Mouse (Mus musculus): ENCODE data around the gene Pfkfb4. TPM values are rescaled to one million over a fixed set of nuclear protein-coding genes. Genes with fewer than 3 reads are reported as not detected.

Gene Pfkfb4
- polyA plus RNA-seq, 1 experiment from 2014 or later, result 27.9 TPM

DNA sequence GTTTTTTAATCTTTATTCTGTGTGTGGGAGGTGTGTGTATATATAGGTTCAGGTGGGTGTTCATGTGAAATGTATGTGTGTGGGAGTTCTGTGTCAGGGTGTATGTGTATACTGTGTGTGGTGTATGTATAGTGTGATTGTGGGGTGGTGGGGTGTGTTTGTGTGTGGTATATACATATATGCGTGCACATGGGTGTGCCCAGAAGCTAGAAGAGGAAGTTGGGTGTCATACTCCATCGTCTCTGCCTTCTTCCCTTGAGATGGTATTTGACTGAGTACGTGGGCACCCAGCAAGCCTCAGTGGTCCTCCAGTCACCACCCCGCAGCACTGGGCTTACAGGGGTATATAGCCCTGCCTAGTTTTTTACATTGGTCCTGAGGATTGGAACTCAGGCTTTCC is 29.9 kb downstream of the Pfkfb4 start:
- H3K27ac ChIP-seq (ENCODE audit: low read depth, low read length), result no peak overlapping the region

DNA sequence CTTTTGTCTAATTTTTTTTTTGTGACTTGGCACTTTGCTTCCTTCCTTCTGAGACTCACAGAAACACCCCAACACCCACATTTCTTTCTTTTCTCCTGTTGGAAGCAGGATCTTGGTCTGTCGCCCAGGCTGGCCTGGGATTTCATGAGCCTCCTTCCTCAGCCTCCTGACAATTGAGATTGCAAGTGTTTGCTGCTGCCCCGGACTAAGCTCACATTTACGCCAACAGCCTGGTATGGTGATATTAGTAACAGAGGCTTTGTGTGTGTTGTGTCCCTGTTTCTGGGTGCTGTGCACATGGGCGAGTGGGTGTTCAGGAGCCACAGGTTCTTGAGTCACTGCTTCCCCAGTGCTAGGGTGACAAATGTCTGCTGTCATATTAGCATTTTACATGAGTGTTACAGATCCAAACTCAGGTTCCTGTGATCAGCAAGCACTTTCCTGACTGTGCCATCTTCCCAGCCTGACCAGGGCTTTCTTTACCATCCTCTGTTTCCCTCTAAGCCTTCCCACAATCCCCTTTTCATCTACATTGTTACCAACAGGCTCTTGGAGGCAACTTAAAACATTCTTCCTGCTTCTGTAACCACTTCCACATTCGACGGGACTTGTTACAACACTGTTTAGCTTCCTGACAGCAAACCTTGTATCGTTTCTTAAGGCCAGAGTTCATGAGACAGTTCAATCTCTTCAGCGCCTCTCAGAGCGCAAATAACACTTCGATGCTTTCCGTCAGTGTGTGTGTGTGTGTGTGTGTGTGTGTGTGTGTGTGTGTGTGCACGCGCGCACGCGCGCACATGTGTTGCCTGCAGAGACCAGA is 31.5 kb downstream of the Pfkfb4 start:
- Histone ChIP-seq H3K9me3 (ENCODE audit: control insufficient read depth, low read length) (no peaks in the 10 kb centered on the region), H3K27ac (ENCODE audit: low read depth, low read length) (no peak overlapping the region), H3K4me1 (ENCODE audit: control insufficient read depth, insufficient read depth, low read length) (no peaks in the 10 kb centered on the region), H3K4me2 (ENCODE audit: low read depth, low read length) (no peak overlapping the region), H3K36me3 (ENCODE audit: control insufficient read depth, insufficient read depth, low read length) (0 out of 2 replicates have a peak, but pooled peaks cover 2% of the 10 kb centered on the region), H3K9ac (replicated peaks; ENCODE audit: low read depth, low read length) (no peak overlapping the region), H3K27me3 (ENCODE audit: control insufficient read depth, insufficient read depth, low read length) (no peaks in the 10 kb centered on the region), H3K4me3 (ENCODE audit: low read depth, low read length) (no peak overlapping the region)
- no peak for ATAC-seq (ENCODE audit: low read depth)
- 92% methylated on average over 17 of the region's 17 CpGs for WGBS

More for the DNA sequence above, 29.9 kb downstream of the Pfkfb4 start:
- 0 out of 2 replicates have a peak, but pooled peaks cover 2% of the 10 kb centered on the region for H3K36me3 ChIP-seq (ENCODE audit: control insufficient read depth, insufficient read depth, low read length)
- H3K4me3 ChIP-seq (ENCODE audit: low read depth, low read length), result no peak overlapping the region
- H3K27me3 ChIP-seq (ENCODE audit: control insufficient read depth, insufficient read depth, low read length), result no peaks in the 10 kb centered on the region
- no peak overlapping the region for H3K4me2 ChIP-seq (ENCODE audit: low read depth, low read length)
- H3K4me1 ChIP-seq (ENCODE audit: control insufficient read depth, insufficient read depth, low read length), result no peaks in the 10 kb centered on the region
- no peak for ATAC-seq (ENCODE audit: low read depth)
- H3K9ac ChIP-seq (replicated peaks; ENCODE audit: low read depth, low read length), result no peak overlapping the region
- no peaks in the 10 kb centered on the region for H3K9me3 ChIP-seq (ENCODE audit: control insufficient read depth, low read length)
- 92% methylated on average over 4 of the region's 4 CpGs for WGBS

DNA sequence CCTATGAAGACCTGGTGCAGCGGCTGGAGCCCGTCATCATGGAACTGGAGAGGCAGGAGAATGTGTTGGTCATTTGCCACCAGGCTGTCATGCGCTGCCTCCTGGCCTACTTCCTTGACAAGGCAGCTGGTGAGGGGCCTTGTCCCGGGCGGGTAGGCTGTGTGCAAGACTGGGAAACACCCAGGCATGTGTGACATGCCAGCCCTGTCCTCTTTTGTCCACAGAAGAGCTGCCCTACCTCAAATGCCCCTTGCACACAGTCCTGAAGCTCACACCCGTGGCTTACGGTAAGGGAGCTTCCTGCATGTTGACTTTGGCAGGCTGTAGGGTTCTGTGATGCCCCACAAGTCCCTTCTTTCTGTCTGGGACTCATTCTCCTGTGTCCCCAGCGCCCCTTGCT is 35.9 kb downstream of the Pfkfb4 start:
- Histone ChIP-seq H3K4me1 (ENCODE audit: control insufficient read depth, insufficient read depth, low read length) (no peaks in the 10 kb centered on the region), H3K27me3 (ENCODE audit: control insufficient read depth, insufficient read depth, low read length) (no peaks in the 10 kb centered on the region), H3K9ac (replicated peaks; ENCODE audit: low read depth, low read length) (no peak overlapping the region), H3K9me3 (ENCODE audit: control insufficient read depth, low read length) (no peaks in the 10 kb centered on the region), H3K27ac (ENCODE audit: low read depth, low read length) (no peak overlapping the region), H3K4me2 (ENCODE audit: low read depth, low read length) (no peak overlapping the region), H3K4me3 (ENCODE audit: low read depth, low read length) (no peak overlapping the region), H3K36me3 (ENCODE audit: control insufficient read depth, insufficient read depth, low read length) (peaks cover 5% of the 10 kb centered on the region; the same call in 1 of the 2 replicates)
- 83% methylated on average over 8 of the region's 8 CpGs for WGBS
- ATAC-seq (ENCODE audit: low read depth), result no peak

DNA sequence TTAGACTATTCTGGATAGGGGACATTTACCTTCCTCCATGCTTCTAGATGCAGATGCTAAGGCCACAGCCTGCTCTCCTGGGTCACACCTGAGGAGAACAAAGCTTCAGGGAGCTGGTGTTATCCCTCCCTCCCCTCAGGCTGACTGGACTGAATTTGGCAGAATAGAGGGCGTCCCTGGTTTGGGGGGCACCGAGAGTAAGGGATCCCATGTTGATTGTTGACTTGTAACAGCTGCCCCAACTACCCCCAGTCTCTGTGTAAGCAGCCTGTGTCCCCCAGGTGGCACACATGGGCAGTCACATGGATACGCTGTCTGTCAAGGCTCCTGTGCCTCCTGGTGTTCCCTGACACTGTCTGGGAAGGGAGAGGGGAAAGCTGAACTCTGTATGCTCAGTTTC is 36.8 kb downstream of the Pfkfb4 start:
- Histone ChIP-seq H3K27ac (ENCODE audit: low read depth, low read length) (no peak overlapping the region), H3K36me3 (ENCODE audit: control insufficient read depth, insufficient read depth, low read length) (peaks cover 4% of the 10 kb centered on the region; the same call in 1 of the 2 replicates), H3K4me1 (ENCODE audit: control insufficient read depth, insufficient read depth, low read length) (no peaks in the 10 kb centered on the region), H3K4me3 (ENCODE audit: low read depth, low read length) (no peak overlapping the region), H3K9ac (replicated peaks; ENCODE audit: low read depth, low read length) (no peak overlapping the region), H3K9me3 (ENCODE audit: control insufficient read depth, low read length) (no peaks in the 10 kb centered on the region), H3K4me2 (ENCODE audit: low read depth, low read length) (no peak overlapping the region), H3K27me3 (ENCODE audit: control insufficient read depth, insufficient read depth, low read length) (no peaks in the 10 kb centered on the region)
- 80% methylated on average over 3 of the region's 3 CpGs for WGBS
- ATAC-seq (ENCODE audit: low read depth), result no peak

DNA sequence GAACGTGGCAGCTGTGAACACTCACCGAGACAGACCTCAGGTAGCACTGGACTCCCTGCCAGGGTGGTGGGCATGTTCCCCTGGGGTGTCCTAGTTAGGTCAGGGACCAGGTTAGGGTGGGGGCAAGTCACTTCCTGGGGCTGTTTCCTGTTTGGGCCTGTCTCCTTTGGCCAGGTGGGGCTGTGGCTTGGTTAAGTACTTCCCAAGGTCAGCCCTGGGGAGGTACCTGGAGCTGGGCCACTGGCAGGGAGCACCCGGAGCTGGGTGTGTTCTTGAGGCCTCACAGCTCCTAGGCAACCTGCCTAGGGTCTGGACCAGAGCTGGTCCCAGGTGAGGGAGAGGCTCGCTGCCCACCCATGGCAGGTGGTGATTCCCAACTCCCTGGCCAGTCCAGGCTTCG is 37.3 kb downstream of the Pfkfb4 start:
- WGBS, result 80% methylated on average over 5 of the region's 5 CpGs
- Histone ChIP-seq H3K9ac (replicated peaks; ENCODE audit: low read depth, low read length) (no peak overlapping the region), H3K9me3 (ENCODE audit: control insufficient read depth, low read length) (no peaks in the 10 kb centered on the region), H3K27ac (ENCODE audit: low read depth, low read length) (no peak overlapping the region), H3K27me3 (ENCODE audit: control insufficient read depth, insufficient read depth, low read length) (no peaks in the 10 kb centered on the region), H3K4me2 (ENCODE audit: low read depth, low read length) (no peak overlapping the region), H3K4me3 (ENCODE audit: low read depth, low read length) (no peak overlapping the region), H3K4me1 (ENCODE audit: control insufficient read depth, insufficient read depth, low read length) (no peaks in the 10 kb centered on the region), H3K36me3 (ENCODE audit: control insufficient read depth, insufficient read depth, low read length) (peaks cover 3% of the 10 kb centered on the region; the same call in 1 of the 2 replicates)
- ATAC-seq (ENCODE audit: low read depth), result no peak

- H3K4me1 ChIP-seq (ENCODE audit: control insufficient read depth, insufficient read depth, low read length), result no peaks in the 10 kb centered on the region
- H3K27ac ChIP-seq (ENCODE audit: low read depth, low read length), result no peak overlapping the region
- H3K9me3 ChIP-seq (ENCODE audit: control insufficient read depth, low read length), result no peaks in the 10 kb centered on the region
- H3K36me3 ChIP-seq (ENCODE audit: control insufficient read depth, insufficient read depth, low read length), result peaks cover 3% of the 10 kb centered on the region; the same call in 1 of the 2 replicates
- H3K4me3 ChIP-seq (ENCODE audit: low read depth, low read length), result no peak overlapping the region
- no peak for ATAC-seq (ENCODE audit: low read depth)
- WGBS, result 80% methylated on average over 3 of the region's 3 CpGs
- H3K27me3 ChIP-seq (ENCODE audit: control insufficient read depth, insufficient read depth, low read length), result no peaks in the 10 kb centered on the region
- no peak overlapping the region for H3K4me2 ChIP-seq (ENCODE audit: low read depth, low read length)
- H3K9ac ChIP-seq (replicated peaks; ENCODE audit: low read depth, low read length), result no peak overlapping the region
Observed at GRCm38 (mm10) chr9:109030312-109030711, 38.7 kb downstream of the Pfkfb4 start.

- Histone ChIP-seq H3K36me3 (ENCODE audit: control insufficient read depth, insufficient read depth, low read length) (peaks cover 3% of the 10 kb centered on the region; the same call in 1 of the 2 replicates), H3K4me2 (ENCODE audit: low read depth, low read length) (no peak overlapping the region), H3K27me3 (ENCODE audit: control insufficient read depth, insufficient read depth, low read length) (no peaks in the 10 kb centered on the region), H3K9ac (replicated peaks; ENCODE audit: low read depth, low read length) (no peak overlapping the region), H3K9me3 (ENCODE audit: control insufficient read depth, low read length) (no peaks in the 10 kb centered on the region), H3K4me1 (ENCODE audit: control insufficient read depth, insufficient read depth, low read length) (no peaks in the 10 kb centered on the region), H3K4me3 (ENCODE audit: low read depth, low read length) (no peak overlapping the region), H3K27ac (ENCODE audit: low read depth, low read length) (no peak overlapping the region)
- WGBS, result 92% methylated on average over 7 of the region's 7 CpGs
- ATAC-seq (ENCODE audit: low read depth), result no peak
Observed at GRCm38 (mm10) chr9:109031001-109031400, 39.4 kb downstream of the Pfkfb4 start.

- WGBS, result 82% methylated on average over 8 of the region's 8 CpGs
- Histone ChIP-seq H3K27ac (ENCODE audit: low read depth, low read length) (no peak overlapping the region), H3K4me2 (ENCODE audit: low read depth, low read length) (no peak overlapping the region), H3K27me3 (ENCODE audit: control insufficient read depth, insufficient read depth, low read length) (no peaks in the 10 kb centered on the region), H3K4me1 (ENCODE audit: control insufficient read depth, insufficient read depth, low read length) (no peaks in the 10 kb centered on the region), H3K36me3 (ENCODE audit: control insufficient read depth, insufficient read depth, low read length) (peaks cover 3% of the 10 kb centered on the region; the same call in 1 of the 2 replicates), H3K9me3 (ENCODE audit: control insufficient read depth, low read length) (no peaks in the 10 kb centered on the region), H3K4me3 (ENCODE audit: low read depth, low read length) (no peak overlapping the region), H3K9ac (replicated peaks; ENCODE audit: low read depth, low read length) (no peak overlapping the region)
- no peak for ATAC-seq (ENCODE audit: low read depth)
Observed at GRCm38 (mm10) chr9:109031686-109032085, 40.1 kb downstream of the Pfkfb4 start.

DNA sequence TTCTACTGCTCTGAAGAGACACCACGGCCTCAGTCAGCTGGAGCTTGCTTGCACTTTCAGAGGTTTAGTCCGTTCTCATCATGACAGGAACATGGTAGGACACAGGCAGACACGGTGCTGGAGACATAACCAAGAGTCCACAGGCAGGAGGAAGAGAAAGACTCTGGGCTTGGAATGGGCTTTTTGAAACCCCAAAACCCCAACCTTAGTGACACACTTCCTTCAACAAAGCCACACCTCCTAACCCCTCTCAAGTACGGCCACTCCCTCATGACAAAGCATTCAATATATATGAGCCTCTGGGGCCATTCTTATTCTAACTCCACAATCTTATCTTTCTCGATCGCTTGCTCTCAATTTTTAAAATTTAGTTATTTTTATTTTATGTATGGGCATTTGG is 40.9 kb downstream of the Pfkfb4 start:
- Histone ChIP-seq H3K27me3 (ENCODE audit: control insufficient read depth, insufficient read depth, low read length) (no peaks in the 10 kb centered on the region), H3K27ac (ENCODE audit: low read depth, low read length) (no peak overlapping the region), H3K4me2 (ENCODE audit: low read depth, low read length) (no peak overlapping the region), H3K9me3 (ENCODE audit: control insufficient read depth, low read length) (no peaks in the 10 kb centered on the region), H3K4me1 (ENCODE audit: control insufficient read depth, insufficient read depth, low read length) (no peaks in the 10 kb centered on the region), H3K4me3 (ENCODE audit: low read depth, low read length) (no peak overlapping the region), H3K36me3 (ENCODE audit: control insufficient read depth, insufficient read depth, low read length) (peaks cover 3% of the 10 kb centered on the region; the same call in 1 of the 2 replicates), H3K9ac (replicated peaks; ENCODE audit: low read depth, low read length) (no peak overlapping the region)
- WGBS, result 87% methylated on average over 6 of the region's 6 CpGs
- no peak for ATAC-seq (ENCODE audit: low read depth)

Data from neural tube, embryonic 14.5 days (tissue).